Mouse (Mus musculus) heart, postnatal 25 days (tissue): ENCODE measurements around the gene Cxcl16. TPM values are rescaled to one million over a fixed set of nuclear protein-coding genes. Genes with fewer than 3 reads are reported as not detected.
A peak's percentile ranks its signal among the peaks of the same experiment; 100 is the strongest.

Source experiments
- DNase-seq: peaks from one replicate; pipeline ENCODE4 v3.0.0; 2022; ENCODE audit warnings: low spot score
- intact Hi-C: fragments of 180-260 bp; cut with DNase I; formaldehyde crosslinking; loops from one replicate; pipeline ENCODE4 v1.15.1; 2025
- total RNA-seq, 2 experiments: library from RNA; stranded (reverse); gene quantifications; 2 replicates each; pipeline ENCODE4 v1.2.3; 2021

The Cxcl16 gene
- total RNA-seq, 2 experiments from 2014 or later: 8.4 to 9.4 TPM

GRCm38 (mm10) chr11:70458688-70459600 lies 840 bp downstream of the Cxcl16 start, which contains the start of gene Zmynd15:
Gene Zmynd15, plus strand, starts transcription at chr11:70459433.
- no peak for DNase-seq
- intact Hi-C loops: loop anchor here (2.0 kb wide), 1 partner anchor 42 kb away; no protein-coding TSS in a partner anchor

DNA sequence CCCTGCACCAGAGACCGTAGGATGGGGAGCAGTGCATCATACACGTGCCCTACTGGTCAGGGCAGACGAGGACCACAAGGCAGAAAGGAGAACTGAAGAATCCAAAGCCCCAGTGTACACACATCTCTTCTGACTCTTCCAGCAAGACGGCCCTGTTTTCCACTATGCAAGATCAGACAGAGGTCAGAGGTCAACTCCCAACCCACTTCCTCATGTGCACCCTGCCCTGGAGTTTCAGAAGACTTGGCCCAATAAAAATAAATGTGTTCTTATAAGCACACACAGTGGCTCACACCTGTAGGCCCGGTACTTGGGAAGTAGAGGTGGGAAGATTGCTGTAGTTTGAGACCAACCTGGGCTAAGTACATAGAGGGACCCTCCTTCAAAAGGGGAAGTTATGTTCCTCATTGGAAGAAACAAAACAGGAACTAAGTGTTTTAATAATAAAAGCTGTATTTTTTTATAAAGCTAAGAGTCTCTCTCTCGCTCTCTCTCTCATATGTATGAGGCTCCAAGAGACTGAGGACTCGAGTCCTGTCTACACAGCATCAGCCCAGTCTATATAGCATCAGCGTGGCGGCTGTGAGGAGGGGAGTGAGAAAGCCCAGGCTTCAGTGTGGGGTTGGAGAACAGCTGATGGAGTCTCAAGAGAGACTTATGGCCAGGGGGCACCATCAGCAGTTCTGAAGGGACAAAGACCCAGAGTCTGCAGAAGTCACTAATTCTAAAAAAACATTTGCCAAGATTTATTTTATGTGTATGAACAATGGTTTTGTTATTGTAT lies 6.3 kb downstream of the Cxcl16 start:
- intact Hi-C loops: loop anchor here (2.0 kb wide), 1 partner anchor 53 kb away; no protein-coding TSS in a partner anchor
- DNase-seq: no peak

DNA sequence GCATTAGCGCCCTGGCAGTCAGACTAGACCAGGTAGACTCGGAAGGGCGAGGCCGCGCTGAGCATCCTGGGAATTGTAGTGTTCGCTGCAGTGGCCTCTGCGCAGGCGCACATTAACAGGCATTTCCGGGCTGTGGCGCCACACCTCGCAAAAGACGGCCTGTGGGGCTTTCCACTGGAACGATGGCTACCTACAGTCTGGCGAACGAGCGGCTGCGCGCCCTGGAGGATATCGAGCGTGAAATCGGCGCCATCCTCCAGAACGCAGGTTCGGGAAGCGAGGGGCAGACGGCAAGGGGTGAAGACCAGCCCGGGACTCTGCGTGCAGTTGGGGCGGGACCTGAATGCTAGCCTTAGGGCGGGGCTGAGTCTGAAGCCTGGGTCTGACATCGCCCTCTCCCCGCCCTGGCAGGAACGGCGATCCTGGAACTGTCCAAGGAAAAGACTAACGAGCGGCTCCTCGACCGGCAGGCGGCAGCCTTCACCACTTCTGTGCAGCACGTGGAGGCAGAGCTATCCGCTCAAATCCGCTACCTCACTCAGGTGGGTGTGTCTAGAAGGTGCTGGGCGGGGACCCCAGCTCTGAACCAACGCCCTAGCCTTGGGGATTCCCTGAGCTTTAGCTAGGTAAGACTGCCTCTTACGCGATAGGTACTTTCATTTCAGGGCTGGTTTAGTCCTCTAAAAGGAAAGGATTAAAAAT lies 7.8 kb downstream of the Cxcl16 start, which contains the start of gene Med11:
Med11 (plus strand) TSS at position 123 of the 702 bp plus-strand sequence.
- intact Hi-C loops: loop anchor here (2.0 kb wide), 1 partner anchor 55 kb away; no protein-coding TSS in a partner anchor
- DNase-seq: peak; percentile 96

DNA sequence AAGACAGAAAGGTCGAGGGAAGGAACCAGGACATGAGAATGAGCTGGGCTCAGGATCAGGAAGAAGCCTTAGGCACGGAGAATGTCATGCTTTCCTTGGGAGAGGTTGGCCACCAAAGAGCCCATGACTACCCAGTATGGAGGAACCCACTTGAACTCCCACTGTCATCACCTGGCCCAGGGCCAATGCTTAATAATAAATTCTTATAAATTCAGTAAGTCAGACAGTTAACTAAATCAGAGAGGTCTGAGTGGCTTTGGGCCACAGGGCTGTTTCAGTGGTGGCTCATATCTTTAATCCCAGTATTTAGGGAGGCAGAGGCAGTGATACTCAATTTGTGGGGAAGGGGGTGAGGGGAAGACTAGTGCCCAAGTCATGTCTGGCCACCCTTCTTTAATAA lies 8.9 kb downstream of the Cxcl16 start:
- intact Hi-C loops: loop anchor here (1.0 kb wide), 1 partner anchor 18 kb away; no protein-coding TSS in a partner anchor
- DNase-seq: no peak

DNA sequence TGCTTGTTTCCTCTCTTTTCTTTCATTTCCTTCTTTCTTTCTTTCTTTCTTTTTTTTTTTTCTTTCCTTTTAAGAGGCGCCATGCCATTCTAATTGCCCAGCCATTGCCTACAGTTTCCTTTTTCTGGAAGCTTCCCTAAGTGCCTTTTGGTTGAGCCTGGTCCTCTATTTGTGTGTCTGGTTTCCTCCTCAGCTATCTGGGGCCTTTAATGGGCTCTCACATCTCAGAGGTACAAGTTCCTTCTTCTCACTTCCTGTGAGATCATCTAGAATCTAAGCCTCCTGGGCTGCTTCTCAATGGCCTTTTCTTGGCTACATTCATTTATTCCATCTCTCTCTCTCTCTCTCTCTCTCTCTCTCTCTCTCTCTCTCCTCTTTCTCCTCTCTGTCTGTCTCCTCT lies 12.4 kb downstream of the Cxcl16 start:
- intact Hi-C loops: no loop called here

GRCm38 (mm10) chr11:70446756-70447155 lies 13.0 kb downstream of the Cxcl16 start:
- intact Hi-C loops: no loop called here
- DNase-seq: no peak

More for the DNA sequence above, 12.4 kb downstream of the Cxcl16 start:
- DNase-seq: no peak

- no peak for DNase-seq
- intact Hi-C loops: no loop called here
Measured at GRCm38 (mm10) chr11:70444667-70445066, 15.1 kb downstream of the Cxcl16 start.

GRCm38 (mm10) chr11:70443964-70444363 lies 15.8 kb downstream of the Cxcl16 start:
- intact Hi-C loops: no loop called here
- no peak for DNase-seq

GRCm38 (mm10) chr11:70441882-70442281 lies 17.9 kb downstream of the Cxcl16 start:
- DNase-seq: no peak
- intact Hi-C loops: no loop called here

DNA sequence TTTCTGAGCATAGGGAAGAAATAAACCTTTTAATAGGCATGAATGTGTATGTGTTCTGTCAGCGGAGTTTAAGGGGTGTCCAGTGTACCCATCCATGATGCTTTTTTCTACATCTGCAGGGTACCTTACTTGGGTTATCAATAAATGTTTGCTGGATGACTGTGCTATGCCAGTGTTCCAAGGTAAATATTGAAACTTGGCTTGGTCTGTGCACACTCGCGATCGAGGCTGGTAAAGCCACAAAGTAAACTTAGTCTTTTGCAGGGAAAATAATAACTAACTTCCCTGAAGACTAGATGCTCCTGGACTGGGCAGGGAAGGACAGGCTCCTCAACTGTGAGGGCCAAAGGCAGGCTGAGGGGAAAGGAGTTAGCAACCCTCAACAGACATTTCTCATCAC lies 19.1 kb downstream of the Cxcl16 start:
- DNase-seq: no peak
- intact Hi-C loops: no loop called here

DNA sequence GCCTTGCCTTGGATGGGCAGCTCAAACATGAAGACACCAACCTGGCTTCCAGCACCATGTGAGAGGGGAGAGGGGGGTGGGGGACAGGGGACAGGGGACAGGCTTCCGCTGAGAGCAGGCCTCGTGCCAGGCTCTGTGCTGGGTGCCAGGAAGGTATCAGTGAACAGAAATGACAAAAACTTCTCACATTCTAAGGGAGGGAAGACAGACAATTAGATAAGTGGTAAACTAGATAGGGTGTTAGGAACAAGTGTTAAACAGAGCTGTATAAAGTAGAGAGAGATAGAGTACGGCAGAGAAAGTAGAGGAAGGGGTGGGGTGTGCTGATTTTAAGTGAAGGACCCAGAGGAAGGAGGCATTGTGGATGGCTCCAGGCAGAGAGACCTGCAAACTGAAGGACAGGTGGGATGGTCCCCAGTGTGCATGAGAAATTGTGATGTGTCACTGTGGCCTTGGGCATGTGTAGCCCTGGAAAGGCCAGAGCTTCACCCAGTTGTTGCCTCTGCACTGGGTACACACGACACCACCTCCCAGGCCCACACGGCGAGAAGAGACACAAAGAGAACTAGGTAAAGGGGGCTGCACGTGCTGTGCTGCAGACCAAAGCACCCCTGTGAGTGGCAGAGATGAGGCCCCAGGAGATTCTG lies 20.9 kb downstream of the Cxcl16 start:
- no peak for DNase-seq
- intact Hi-C loops: no loop called here

- intact Hi-C loops: no loop called here
- DNase-seq: no peak
Measured at GRCm38 (mm10) chr11:70437426-70437825, 22.4 kb downstream of the Cxcl16 start.

DNA sequence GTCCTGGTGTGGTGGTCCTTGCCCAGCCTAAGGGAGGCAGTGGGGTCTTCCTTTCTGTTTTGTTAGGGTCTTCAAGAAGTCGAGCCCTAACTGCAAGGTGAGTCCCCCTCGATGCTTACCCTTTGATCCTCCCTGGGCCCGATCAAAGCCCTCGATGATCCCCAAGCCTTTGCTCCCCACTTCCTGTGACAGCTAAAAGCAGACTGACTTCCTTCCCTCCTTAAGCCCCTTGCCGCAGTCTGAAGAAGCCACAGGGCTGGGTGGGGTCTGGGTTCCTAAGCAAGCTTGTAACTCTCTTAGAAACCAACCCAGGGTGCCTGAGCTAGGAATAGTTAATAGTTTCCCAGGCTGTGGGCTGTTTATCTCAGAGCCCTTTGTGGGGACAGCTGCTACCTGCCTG lies 24.3 kb downstream of the Cxcl16 start:
- no peak for DNase-seq
- intact Hi-C loops: no loop called here

DNA sequence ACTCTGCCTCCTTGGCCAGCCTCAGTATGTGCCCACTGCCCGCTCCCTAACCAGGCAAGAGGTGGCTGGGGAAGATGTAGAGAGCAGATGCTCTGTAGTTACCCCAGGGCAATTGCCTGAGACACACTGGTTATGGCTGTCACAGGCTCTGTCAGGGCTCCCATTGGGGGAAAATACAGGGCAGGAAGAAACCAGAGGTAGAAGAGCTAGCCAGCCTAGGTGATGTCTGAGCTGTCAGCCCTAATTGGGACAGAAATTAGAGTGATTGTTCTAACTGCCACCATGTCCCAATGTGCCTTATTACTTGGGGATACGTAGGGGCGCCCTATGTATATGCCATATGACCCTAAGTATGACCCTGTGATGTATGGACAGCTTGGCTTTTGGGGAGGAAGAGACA lies 25.8 kb downstream of the Cxcl16 start:
- intact Hi-C loops: loop anchor here (1.0 to 5.0 kb wide), 3 partner anchors 16 to 323 kb away; no protein-coding TSS in a partner anchor
- DNase-seq: no peak

- intact Hi-C loops: loop anchor here (1.0 to 5.0 kb wide), 3 partner anchors 17 to 324 kb away; no protein-coding TSS in a partner anchor
- no peak for DNase-seq
Measured at GRCm38 (mm10) chr11:70433569-70433943, 26.2 kb downstream of the Cxcl16 start.

DNA sequence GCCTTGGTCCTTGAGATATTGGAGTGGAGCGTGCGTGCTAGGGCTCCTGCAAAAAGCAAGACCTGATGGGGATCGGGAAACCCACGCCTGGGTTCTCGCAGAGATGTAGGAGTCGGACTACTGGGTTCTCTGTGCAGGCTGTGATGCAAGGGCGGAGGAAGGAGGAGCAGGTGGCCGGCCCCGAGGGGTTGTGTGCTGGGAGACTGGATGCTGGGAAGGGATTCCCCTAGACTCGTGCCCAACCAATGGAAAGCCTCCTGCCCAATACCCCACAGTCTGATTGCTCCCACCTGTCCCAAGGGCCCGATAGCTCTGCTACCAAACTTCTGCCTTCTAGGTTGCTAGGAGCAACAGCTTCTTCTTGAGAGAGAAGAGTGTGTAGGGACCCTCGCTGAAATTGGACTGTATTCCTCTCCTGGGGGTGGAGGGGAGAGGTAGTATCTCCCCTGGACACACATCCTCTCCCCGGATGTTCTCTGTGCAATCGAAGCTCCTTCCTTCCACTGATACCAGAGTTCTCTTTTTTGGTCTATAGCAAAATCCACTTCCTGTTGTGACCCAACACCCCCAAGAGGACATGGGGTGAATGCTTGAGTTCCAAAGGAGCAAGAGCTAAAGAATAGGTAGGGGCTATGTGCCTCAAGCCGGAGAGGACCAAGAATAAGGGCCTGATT lies 26.8 kb downstream of the Cxcl16 start:
- DNase-seq: no peak
- intact Hi-C loops: loop anchor here (1.0 to 5.0 kb wide), 3 partner anchors 17 to 324 kb away; no protein-coding TSS in a partner anchor

GRCm38 (mm10) chr11:70432048-70432894 lies 27.5 kb downstream of the Cxcl16 start, which contains the start of gene Arrb2:
Gene Arrb2, plus strand, starts transcription at chr11:70432635.
- DNase-seq: peak; percentile 97
- intact Hi-C loops: loop anchor here (5.0 kb wide), 2 partner anchors 170 to 325 kb away; no protein-coding TSS in a partner anchor

DNA sequence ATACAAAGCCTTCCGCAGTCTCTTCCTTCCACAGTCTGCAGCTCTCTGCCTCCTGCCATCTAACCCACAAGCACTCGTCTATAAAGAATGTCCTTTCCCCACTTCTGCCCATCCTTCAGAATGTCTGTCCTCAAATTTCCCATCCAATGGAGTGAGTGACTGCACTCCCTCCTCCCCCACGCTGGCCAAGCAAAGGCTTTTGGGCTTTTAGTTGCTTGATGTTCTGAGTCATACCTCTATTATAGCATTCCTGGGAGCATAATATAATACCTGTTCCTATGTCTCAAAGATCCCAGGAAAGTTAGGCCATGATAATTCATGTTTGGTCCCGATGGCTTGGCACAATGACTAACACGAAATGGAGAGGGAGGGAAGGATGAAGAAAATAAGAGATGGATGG lies 28.2 kb downstream of the Cxcl16 start:
- intact Hi-C loops: loop anchor here (1.0 to 5.0 kb wide), 3 partner anchors 75 to 326 kb away; no protein-coding TSS in a partner anchor
- DNase-seq: no peak
